Mouse (Mus musculus) cerebral cortex, adult 2 months (tissue): ENCODE measurements around the gene Col23a1.

Experiments used
- WGBS: fragments of 180-500 bp; shearing (Covaris S2); methylation state at CpG from one replicate; pipeline ENCODE4 v1.1.7; 2018; 5-methylcytosine and 5-hydroxymethylcytosine counted together

The Col23a1 gene

DNA sequence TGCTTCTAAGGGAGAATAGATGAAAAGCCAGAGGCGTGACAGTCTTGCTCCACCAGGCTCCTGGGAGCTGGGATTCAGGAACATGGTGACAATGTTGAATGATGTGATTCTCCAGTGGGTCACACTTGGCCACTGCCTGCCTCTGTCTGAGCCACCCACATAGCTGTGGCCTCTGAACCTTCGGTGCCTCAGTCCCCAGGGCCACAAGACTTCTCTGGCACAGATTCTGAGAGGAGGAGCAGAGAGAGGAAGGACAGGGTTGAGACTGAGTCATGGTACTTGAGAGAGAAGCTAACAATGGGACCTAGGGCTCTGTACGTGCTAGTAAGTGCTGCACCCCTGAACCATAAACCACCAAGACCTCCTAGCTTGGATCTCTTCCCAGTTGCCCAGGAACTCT lies 141.6 kb downstream of the Col23a1 start:
- WGBS: 87% methylated on average over 3 of the region's 3 CpGs

DNA sequence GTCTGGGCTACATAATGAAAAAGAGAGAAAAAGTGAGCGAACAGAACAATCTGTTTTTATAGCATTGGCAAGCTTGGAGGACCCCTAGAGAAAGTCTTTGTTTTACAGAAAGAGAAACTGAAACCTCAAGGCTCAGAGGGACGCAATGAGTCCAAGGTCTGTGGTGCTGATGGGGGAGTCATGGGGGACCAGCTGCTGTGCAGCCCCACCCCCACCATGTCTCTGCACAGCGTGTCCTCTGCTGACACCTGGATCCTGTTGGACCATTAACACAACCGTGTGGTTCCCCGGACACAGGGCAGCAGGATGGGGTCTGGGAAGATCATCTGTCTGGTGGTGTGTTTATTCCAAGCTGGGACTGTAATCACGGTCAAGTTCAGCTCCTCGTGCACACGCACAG lies 142.2 kb downstream of the Col23a1 start:
- 85% methylated on average over 8 of the region's 8 CpGs for WGBS

DNA sequence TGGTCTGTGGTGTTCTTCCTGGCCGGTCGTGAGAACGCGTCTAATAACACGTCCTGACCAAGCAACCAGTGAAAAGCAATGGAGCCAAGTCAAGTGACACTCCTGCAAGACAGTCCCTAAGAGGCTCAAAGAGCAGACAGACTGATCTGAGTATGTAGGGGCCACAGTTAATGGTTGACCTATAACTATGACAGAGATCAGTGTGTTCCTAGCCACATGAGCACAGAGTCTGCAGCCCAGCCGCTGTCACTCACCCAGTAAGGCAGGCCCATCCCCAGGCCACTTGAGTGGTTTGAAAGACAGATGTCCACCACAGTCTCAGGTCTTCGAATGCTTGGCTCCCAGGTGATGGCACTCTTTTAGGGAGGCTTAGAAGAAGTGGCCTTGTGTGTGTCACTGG lies 152.3 kb downstream of the Col23a1 start:
- WGBS: 98% methylated on average over 7 of the region's 7 CpGs

DNA sequence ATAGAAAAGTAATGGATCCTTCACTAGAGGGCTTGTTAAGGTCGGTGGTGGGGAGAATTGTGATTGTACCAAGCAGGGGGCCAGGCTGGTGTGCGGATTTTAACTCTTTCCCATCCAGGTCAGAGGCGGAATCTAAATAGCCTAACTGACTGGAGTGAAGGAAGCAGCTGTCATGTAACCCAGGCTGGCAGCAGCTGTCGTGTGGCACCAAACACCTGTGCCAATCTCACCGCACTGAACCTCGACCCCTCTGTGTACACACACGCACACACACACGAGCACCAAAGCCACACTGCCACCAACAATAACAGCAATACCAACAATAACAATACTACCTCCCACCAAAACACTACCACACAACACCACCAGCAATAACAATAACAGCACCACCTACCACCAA lies 152.9 kb downstream of the Col23a1 start:
- WGBS: 85% methylated on average over 8 of the region's 8 CpGs

DNA sequence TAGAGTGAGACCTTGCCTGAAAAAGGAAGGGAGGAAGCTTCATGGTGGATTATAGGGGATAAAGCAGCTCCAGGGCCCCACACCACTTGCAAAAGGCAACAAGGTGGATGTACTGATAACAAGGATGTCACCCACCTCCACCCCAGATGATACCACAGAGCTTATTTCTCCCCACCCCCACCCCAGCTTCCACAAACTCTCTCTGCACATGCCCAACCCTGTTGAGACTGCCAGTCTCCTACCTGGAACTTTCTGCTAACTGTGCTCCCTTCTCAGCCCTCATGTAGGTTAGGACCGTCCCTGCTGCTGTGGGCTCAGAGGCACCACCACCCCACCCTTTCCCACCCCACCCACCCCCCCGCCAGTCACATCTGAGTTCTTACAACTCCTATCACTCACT lies 154.1 kb downstream of the Col23a1 start:
- 67% methylated on average over 2 of the region's 2 CpGs for WGBS

DNA sequence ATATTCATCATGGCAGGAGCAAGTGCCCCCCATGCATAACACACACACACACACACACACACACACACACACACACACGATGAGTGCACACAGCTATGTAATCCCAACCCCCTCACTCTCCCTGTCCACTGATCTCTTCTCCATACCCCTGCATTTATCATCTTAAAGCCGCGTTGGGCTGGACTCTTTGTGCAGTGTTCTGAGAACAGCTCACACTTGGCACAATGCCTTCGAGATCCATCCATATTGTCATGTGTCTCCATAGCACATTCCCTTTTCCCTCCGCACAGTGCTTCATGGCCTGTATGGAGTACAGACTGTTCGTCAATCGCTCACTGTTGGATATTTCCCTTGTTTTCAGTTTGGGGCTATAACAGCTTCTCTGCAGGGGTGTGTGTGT lies 154.9 kb downstream of the Col23a1 start:
- 78% methylated on average over 7 of the region's 7 CpGs for WGBS

DNA sequence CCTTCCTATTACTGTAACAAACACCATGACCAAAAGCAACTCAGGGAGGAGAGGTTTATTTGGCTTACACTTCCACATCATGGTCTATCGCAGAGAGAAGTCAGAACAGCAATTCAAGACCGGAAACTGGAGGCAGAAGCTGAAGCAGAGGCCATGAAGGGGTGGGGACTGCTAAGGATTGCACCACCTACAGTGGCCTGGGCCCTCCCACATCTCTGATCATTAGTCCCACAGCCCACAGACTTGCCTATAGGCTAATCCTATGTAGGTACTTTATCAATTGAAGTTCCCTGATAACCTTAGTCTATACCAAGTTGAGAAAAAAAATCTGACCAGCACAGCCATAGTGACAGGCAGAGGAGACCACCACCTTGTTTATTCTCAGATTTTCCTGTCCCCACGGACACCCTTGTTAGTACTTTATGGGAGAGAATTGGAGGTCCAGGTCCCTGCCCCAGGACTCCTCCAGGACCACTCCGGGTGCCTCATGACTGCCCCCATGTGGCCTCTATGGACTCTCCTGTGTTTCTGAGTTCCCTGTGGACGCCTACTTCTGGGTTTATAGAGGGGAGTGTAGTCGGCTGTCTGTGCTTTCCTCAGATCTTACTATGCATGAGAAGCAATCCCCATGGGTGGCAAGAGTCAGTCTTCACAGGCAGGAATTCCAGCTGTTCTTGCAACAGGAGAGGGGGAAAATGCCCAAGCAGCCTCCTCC lies 157.1 kb downstream of the Col23a1 start:
- WGBS: 50% methylated on average over 6 of the region's 6 CpGs

DNA sequence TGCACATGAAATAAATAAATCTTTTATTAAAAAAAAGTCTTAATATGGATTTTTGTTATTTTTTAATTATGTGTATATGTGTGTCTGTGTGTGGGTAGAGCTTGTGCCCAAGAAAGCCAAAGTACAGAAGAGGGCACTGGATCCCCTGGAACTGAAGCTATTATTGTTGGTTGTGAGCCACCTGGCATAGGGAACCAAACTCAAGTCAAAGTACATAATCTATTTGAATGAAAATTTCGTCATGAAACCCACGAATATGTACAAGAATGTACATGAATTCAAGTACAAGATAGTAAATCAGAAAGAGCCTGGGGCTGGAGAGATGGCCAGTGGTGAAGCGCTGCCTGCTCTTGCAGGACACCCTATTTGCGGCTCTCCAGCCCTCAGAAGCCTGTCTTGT lies 158.5 kb downstream of the Col23a1 start:
- 79% methylated on average over 4 of the region's 4 CpGs for WGBS

DNA sequence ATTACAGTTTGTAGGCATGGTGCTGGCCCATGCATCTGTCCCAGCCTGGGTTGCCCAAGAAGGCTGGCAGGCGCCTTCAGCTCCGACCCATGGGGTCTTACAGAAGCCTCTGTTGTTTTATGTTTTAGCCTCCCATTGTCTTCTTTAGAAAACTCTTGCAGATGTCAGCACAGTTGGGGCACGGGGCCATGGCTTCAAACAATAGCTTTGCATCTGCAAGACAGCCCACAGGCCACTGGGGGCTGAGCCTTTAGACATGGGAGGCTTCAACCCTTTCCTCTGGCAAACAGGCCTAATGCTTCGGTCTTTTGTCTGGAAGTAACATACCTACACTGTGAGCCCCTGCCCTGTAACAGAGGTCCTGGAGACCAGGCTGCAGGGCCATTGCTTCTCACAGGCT lies 159.0 kb downstream of the Col23a1 start:
- 63% methylated on average over 4 of the region's 4 CpGs for WGBS

DNA sequence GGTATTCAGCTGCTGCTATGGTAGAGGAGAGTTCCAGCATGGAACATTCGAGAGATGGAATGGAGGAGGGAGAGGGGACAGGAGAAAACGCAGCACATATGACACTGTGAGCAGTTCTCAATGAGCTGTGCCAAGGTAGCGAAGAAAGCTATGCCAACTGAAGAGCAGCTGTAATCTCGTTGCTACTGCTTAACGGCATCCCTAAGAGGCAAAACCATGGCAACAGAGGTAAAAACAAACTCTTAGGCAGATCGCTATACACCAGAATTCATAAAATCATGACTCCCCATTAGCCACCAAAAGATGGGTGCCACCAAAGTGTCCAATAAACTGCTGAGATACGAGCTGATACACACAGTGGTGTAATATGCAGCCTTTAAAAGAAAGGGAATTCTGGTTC lies 160.2 kb downstream of the Col23a1 start:
- 43% methylated on average over 7 of the region's 7 CpGs for WGBS

DNA sequence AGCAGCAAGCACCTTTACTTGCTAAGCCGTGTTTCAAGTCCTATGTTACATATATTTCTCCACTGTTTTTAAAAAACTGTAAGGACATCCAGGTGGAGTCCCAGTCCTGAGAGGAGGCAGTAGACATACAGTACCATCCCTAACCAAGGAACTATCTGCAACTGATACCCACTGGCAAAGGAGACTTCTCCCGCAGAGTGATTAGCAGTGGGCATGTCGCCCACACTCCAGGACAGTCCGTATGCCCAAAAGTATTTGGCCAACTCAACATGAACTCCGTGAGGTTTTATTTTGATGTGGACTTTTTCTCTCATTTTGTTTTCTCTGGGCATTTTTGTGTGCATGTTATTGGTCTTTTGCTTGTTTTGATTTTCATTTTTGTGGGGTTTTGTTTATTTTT lies 161.6 kb downstream of the Col23a1 start:
- 82% methylated on average over 5 of the region's 5 CpGs for WGBS

DNA sequence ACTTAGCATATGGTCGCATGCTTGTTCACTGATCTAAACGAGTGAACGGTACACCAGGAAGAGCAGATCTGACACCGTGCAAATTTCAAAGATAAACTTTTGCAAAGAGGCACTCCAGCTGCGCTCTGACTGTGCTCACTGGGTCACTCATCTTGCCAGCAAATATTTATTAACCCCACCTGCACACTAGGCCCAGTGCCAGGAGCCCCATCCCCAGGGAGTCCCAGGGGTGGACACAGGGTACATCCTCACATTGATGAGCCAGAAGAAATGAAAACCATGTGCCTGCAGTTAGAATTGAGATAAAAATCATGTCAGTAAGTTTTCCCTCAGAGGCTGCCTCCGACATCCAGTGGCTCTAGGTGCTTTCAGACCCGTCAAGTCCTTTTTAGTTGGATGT lies 162.2 kb downstream of the Col23a1 start:
- 76% methylated on average over 7 of the region's 7 CpGs for WGBS

DNA sequence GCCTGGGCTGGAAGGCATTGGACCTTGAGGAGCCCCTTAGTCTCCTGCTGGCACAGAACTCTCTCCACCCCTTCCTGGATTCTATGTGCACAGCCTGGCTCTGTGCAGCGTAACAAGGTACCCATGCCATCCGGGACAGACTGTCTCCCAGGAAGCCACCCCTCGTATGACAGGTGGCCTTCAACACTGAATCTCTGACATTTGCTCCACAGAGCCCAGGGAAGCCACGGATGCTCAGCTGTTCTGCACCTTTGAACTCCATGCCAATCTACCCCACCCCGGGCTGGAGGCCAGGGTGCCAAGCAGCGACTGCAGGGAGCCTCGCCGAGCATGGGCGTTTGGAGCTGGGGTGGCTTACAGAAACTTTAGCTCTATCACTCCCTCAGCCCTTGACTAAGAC lies 164.0 kb downstream of the Col23a1 start:
- 90% methylated on average over 9 of the region's 9 CpGs for WGBS

DNA sequence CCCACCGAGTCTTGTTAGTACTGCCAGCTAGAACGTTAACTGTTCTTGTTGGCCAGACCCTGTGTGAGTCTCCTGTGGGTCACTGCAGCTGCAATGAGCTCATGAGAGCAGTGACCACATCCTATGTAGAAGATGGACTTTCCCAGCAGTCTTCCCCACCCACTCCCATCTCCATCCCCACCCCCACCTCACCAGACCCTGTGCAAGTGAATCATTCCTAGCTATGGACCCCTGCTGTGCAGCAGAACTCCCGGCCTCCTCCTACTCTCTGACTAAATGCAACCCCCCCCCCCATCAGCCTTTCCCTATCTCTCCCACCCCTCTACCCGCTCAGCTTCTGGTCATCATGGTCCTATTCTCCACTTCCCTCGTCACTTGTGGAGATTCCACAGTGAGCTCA lies 167.9 kb downstream of the Col23a1 start:
- 75% methylated on average over 5 of the region's 5 CpGs for WGBS

DNA sequence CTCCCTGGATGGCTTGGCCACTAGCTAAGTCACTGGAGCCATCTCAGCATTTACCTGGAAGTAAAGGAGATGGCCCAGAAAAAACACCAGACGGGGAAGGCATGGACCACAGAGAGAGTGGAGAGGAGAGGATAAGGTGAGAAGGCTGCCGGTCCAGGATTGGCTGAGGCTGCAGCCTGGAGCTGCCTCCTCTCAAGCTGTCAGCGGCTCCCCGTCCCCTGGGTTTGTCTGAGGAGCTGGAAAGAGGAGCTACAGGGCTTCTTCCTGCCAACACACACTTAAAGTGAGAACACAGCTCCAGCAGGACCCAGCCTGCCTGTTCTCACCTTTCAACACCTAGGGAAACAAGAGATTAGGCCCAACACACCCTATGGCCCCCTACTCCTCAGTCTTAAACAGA lies 168.9 kb downstream of the Col23a1 start:
- WGBS: 62% methylated on average over 4 of the region's 4 CpGs

DNA sequence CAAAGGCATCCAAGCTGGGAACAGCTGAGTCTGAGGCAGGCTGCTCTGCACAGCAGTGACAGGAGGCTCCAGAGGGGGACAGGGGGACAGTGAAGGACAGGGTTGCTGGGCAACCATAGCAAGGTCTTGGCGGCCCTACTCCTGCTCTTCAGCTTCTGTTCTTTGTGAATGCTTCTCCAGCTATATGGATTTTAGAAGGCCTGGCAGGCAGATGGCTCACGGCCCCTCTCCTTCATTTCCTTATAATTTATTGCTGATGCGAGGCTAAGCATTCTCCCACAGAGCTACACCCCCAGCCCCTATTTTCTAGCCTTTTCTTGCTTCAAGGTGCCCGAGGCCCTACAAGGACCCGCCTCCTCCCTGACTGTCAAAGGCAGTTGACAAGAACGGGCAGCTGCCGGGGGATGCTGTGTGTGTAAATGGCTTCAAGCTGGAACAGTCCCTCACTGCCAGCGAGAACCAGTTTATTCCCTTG lies 169.9 kb downstream of the Col23a1 start:
- 69% methylated on average over 8 of the region's 8 CpGs for whole genome bisulfite sequencing

DNA sequence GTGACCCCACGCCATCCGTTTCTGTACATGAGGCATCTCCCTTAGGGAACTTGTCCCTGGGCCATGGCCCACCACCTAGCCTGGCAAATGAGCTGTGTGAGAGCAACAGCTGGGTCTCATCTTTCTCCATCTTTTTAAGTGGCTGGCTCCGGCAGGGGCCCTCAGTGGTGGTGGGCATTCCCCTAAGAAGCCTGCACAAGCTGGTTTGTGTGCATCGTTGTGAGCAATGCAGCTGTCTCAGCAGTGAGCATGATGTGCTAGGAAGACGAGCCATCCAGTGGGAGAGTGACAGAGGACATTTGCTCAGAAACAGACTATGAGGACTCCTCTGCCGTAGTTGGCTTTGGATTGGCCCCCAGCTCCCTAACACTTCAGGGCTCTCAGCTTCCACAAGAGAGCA lies 179.0 kb downstream of the Col23a1 start:
- WGBS: 90% methylated on average over 6 of the region's 6 CpGs

DNA sequence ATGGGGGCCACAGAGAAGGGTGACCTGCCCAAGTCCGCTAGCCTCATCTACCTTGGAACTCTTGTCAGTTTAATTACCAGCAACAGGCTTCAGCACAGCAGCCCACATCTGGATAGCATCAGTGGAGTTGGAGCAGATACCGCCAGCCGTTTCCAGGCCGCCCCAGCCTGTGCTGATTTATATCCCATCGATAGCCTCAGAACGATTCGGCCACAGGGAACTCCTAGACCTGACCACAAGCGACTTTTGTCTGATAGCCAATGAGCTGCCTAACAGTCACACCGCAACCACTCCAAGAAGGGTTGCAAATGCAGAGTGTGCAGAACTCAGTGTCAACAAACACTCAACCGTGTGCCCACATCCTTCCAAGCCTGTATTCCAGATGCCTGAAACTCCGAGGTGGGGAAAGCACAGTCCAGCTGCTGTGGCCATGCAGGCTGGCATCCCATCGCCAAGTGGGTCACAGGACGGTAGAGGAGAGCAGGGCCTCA lies 179.7 kb downstream of the Col23a1 start:
- 89% methylated on average over 13 of the region's 13 CpGs for WGBS

DNA sequence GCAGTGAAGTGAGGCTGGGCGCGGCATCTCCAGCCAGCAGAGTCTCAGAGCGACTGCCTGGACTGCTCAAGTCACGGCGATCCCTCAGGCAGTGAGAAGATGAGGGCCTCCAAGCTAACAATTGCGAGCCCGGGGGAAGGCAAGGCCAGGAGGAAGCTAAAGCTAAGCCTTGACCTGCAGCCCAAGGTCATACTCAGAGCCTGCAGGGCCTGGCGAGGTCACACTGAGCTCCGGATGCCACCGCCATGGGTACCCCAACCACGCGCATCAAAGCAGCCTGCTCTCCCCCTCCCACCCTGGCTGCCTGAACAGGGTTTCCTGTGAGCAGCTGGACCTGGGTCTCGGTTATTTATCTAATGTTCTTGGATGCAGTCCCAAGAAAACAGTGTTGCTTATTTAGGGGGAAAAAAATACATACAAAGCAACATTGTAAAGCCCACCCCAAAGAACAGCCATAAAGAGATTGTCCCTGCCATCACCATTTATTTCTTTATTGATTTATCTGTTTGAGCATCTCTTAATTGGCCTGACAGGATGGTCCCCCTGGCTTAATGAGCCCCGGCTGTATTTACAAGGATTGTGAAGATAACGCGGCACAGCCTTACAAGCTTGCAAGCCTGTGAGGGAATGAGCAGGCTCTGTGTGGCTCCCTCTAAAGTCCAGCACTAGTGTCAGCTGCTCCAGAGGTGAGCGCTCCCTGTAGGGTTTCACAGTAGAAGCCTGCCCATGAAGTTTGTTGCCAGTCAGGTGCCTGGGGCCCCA lies 180.8 kb downstream of the Col23a1 start:
- WGBS: 70% methylated on average over 17 of the region's 17 CpGs

DNA sequence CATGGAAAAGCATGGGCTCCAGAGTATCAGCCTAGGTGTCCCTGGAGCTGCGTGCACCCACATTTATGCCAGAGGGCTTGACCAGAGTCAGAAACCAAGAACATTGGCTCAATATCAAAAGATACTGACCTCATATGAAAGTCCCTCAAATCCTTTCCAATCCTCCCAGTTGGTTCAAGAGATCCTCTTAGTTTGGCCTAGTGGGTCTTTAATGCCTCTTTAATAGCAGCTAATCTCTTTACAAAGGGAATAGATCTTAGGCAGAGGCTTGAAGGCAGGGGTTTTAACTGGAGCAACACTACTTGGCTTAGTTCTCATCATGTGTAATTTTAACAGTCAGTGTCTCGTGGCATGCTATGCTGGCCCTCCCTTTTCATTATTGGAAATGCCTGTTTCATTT lies 184.0 kb downstream of the Col23a1 start:
- 97% methylated on average over 2 of the region's 2 CpGs for WGBS

DNA sequence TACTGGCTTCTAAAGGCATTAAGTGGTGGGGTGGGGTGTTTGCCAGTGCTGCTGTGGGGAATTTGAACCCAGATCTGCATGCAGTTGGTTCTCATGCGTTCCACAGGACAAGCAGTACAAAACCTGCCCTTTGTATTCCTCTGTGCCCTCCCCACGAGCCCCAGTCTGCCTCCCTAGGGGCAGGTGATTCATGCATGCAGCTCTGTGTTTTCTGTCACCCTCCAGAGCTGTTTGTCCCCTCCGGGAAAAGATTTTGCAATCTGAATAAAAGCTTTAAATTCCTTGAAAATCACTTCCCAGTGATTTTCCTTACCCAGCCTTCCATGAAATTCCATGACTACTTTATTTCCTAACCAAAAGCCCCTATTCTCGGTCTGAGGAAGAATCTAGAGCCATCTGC lies 186.8 kb downstream of the Col23a1 start:
- WGBS: 71% methylated on average over 4 of the region's 4 CpGs

DNA sequence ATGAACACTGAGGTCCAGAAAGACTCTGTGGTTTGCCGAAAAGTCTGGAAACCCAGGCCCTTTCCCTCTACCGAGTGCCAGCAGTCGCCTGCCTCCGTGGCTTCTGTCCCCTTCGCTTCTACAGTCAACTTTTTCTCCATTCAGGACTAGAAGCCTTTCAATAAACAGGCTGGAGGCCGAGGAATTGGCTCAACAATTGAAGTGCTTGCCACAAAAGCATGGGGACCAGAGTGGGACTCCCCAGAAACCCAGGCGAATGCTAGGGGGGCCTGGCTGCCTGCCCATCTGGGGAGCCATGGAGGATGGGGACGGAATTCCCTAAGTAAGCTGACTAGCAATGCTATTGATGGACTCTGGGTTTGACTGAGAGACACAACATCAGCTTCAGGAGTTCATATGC lies 187.9 kb downstream of the Col23a1 start:
- 76% methylated on average over 8 of the region's 8 CpGs for WGBS

DNA sequence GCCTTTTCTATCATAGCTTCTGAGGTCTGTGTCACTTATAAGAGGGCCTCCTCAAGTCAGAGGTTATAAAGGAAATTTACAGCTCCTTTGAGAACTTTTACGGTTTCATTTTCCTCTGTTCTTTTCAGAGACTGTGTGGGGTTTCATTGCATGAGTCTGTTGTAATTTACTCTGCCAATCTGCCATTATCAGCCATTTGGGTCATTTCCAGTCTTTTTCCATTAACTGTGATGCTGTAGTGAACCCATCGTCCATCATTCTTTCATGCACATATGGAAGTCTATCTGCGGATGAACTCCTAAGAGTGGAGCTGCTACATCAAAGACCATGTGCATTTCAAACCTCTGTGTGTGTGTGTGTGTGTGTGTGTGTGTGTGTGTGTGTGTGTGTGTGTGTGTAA lies 192.5 kb downstream of the Col23a1 start:
- WGBS: 73% methylated on average over 3 of the region's 3 CpGs
